Mouse (Mus musculus) liver, embryonic 16.5 days (tissue): Measurements from ENCODE around the gene Mcpt2. TPM values are rescaled to one million over a fixed set of nuclear protein-coding genes. Genes with fewer than 3 reads are reported as not detected.
"Not testable (repeated sequence)": the region's sequence is repeated elsewhere in the genome, so short reads cannot be mapped to it uniquely, and the experiment has no call there.

ENCODE experiments used
- ATAC-seq: fragments of 200-750 bp; cut with Nextera tagmentation; 2 replicates; pipeline ENCODE4 v1.8.0; 2017; ENCODE audit warnings: low read depth, mild to moderate bottlenecking, moderate number of reproducible peaks, moderate library complexity
- H3K27ac ChIP-seq: fragments of 300-500 bp; sonication (generic); 2 replicates; pipeline ENCODE4 v1.5.1; 2014; ENCODE audit warnings: mild to moderate bottlenecking, low read length
- H3K27me3 ChIP-seq: fragments of 300-500 bp; sonication (generic); 2 replicates; pipeline ENCODE4 v1.6.1; 2014; ENCODE audit warnings: low read depth, low read length, mixed read lengths; ENCODE audit not compliant: control insufficient read depth, insufficient read depth
- H3K36me3 ChIP-seq: fragments of 300-500 bp; sonication (generic); 2 replicates; pipeline ENCODE4 v1.6.1; 2014; ENCODE audit warnings: mild to moderate bottlenecking; ENCODE audit not compliant: control insufficient read depth, insufficient read depth
- H3K4me1 ChIP-seq: fragments of 300-500 bp; sonication (generic); 2 replicates; pipeline ENCODE4 v1.6.1; 2014; ENCODE audit warnings: low read depth, low read length, mixed read lengths; ENCODE audit not compliant: control insufficient read depth
- H3K4me2 ChIP-seq: fragments of 300-500 bp; sonication (generic); 2 replicates; pipeline ENCODE4 v1.6.1; 2014; ENCODE audit warnings: low read depth, low read length, mixed read lengths
- H3K4me3 ChIP-seq: fragments of 300-500 bp; sonication (generic); 2 replicates; pipeline ENCODE4 v1.5.1; 2014; ENCODE audit warnings: low read depth, mild to moderate bottlenecking, low read length
- H3K9ac ChIP-seq: fragments of 300-500 bp; sonication (generic); 2 replicates; pipeline ENCODE4 v1.6.1; 2014; ENCODE audit warnings: low read depth, low read length
- H3K9me3 ChIP-seq: fragments of 300-500 bp; sonication (generic); replicated peaks from 2 replicates; pipeline ENCODE4 v1.6.1; 2016; ENCODE audit warnings: low read length; ENCODE audit not compliant: control insufficient read depth
- WGBS: fragments of 180-500 bp; shearing (Covaris S2); extraction: QIAGEN DNeasy Blood & Tissue Kit; methylation state at CpG from one replicate; pipeline ENCODE4 v1.1.7; 2014; ENCODE audit not compliant: insufficient replicate concordance; 5-methylcytosine and 5-hydroxymethylcytosine counted together
- microRNA-seq: library from miRNA; unstranded; fragments of <30 nt; microRNA quantifications from one replicate; pipeline ENCODE4, GENCODE M21; 2016
- polyA plus RNA-seq: library from polyadenylated mRNA; unstranded; fragments of >200 nt; fragmentation: Nextera tagmentation; extraction: Ambion mirVana; gene quantifications from 2 replicates; pipeline ENCODE4 v1.2.1, GENCODE M21; 2015

The Mcpt2 gene
- polyA plus RNA-seq, 1 experiment from 2014 or later = 0.15 TPM

DNA sequence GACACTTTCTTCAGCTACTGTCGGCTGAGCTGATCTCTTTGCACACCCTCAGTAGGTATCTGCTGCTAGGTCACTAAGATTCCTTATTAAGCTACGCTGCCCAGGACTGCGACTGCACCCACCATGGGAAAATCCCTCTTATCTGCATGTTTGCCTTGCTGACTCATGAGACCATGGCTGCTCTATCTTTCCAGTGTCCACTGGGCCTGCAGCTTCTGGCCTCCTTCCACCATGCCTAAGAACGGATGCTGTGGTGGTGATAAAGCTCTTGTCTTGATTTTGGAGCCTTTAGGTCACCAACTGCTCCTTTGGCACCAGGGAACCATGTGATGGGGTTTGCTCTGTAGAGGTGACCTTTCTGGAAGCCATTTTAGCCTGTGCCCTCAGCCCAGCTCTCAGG lies 15.9 kb downstream of the Mcpt2 start:
- 31% methylated on average over 4 of the region's 4 CpGs for WGBS
- no peaks in the 10 kb centered on the region for H3K4me1 ChIP-seq
- ATAC-seq = no peak

GRCm38 (mm10) chr14:56062213-56062612 lies 20.4 kb downstream of the Mcpt2 start, which contains the start of gene Mcpt4:
Gene Mcpt4, minus strand, starts transcription at chr14:56062313.
- H3K36me3 ChIP-seq, H3K4me2 ChIP-seq, ATAC-seq, H3K27me3 ChIP-seq, H3K4me3 ChIP-seq, H3K27ac ChIP-seq, H3K9ac ChIP-seq, H3K9me3 ChIP-seq, H3K4me1 ChIP-seq: not testable (repeated sequence)
- WGBS = 46% methylated on average over 3 of the region's 3 CpGs

More for the DNA sequence above, 15.9 kb downstream of the Mcpt2 start:
- no peak overlapping the region for H3K4me2 ChIP-seq
- no peaks in the 10 kb centered on the region for H3K27me3 ChIP-seq
- no peaks in the 10 kb centered on the region for H3K36me3 ChIP-seq
- no peak overlapping the region for H3K9ac ChIP-seq
- H3K9me3 ChIP-seq = no peaks in the 10 kb centered on the region
- H3K27ac ChIP-seq = no peak overlapping the region
- no peak overlapping the region for H3K4me3 ChIP-seq

GRCm38 (mm10) chr14:56082016-56082415 lies 40.2 kb downstream of the Mcpt2 start:
- no peak overlapping the region for H3K27ac ChIP-seq
- H3K4me1 ChIP-seq = no peaks in the 10 kb centered on the region
- no peak overlapping the region for H3K4me2 ChIP-seq
- no peak overlapping the region for H3K4me3 ChIP-seq
- 55% methylated on average over 4 of the region's 4 CpGs for WGBS
- no peak for ATAC-seq
- no peaks in the 10 kb centered on the region for H3K36me3 ChIP-seq
- H3K9ac ChIP-seq = no peak overlapping the region
- H3K27me3 ChIP-seq = no peaks in the 10 kb centered on the region
- H3K9me3 ChIP-seq = no peaks in the 10 kb centered on the region

GRCm38 (mm10) chr14:56085167-56085566 lies 43.3 kb downstream of the Mcpt2 start, which contains the start of gene Mcpt8:
Gene Mcpt8, minus strand, starts transcription at chr14:56085273.
- Histone ChIP-seq H3K4me2 (no peak within 1 kb of the TSS), H3K9me3 (no peaks in the 10 kb centered on the region)

GRCm38 (mm10) chr14:56086711-56087110 lies 44.9 kb downstream of the Mcpt2 start:
- H3K36me3 ChIP-seq = no peaks in the 10 kb centered on the region
- H3K9ac ChIP-seq = no peak overlapping the region
- 31% methylated on average over 3 of the region's 3 CpGs for WGBS
- no peak for ATAC-seq
- no peak overlapping the region for H3K4me3 ChIP-seq
- H3K9me3 ChIP-seq = no peaks in the 10 kb centered on the region
- H3K4me1 ChIP-seq = no peaks in the 10 kb centered on the region
- H3K27ac ChIP-seq = no peak overlapping the region
- no peak overlapping the region for H3K4me2 ChIP-seq
- no peaks in the 10 kb centered on the region for H3K27me3 ChIP-seq

More at GRCm38 (mm10) chr14:56085167-56085566, 43.3 kb downstream of the Mcpt2 start, which contains the start of gene Mcpt8:
- Histone ChIP-seq H3K4me3 (no peak within 1 kb of the TSS), H3K4me1 (no peaks in the 10 kb centered on the region), H3K27ac (no peak within 1 kb of the TSS), H3K36me3 (no peaks in the 10 kb centered on the region), H3K27me3 (no peaks in the 10 kb centered on the region), H3K9ac (no peak within 1 kb of the TSS)
- WGBS = 92% methylated on average over 2 of the region's 2 CpGs
- ATAC-seq = no peak

DNA sequence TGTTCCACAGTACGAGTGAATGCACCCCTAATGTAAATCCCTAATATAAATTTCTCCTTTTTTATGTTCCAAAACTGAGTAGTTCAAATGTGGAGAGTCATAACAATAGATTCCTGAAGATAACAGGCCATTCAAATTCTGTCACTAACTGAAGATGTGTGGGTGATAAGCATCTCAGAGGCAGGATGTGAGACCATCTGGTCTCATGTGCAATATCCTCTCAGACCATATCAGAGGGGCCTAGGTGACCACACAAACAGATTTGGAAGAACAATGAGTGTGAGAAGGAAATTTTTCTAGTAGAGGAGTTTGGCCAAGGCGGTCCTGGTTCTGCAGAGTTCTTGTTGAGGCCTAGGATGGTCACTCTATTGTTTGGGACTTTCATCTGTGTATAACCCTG lies 51.5 kb downstream of the Mcpt2 start:
- H3K4me3 ChIP-seq = no peak overlapping the region
- H3K9me3 ChIP-seq = no peaks in the 10 kb centered on the region
- no peak overlapping the region for H3K9ac ChIP-seq
- H3K4me2 ChIP-seq = no peak overlapping the region
- no peaks in the 10 kb centered on the region for H3K4me1 ChIP-seq
- 23% methylated on average over 2 of the region's 2 CpGs for WGBS
- no peaks in the 10 kb centered on the region for H3K27me3 ChIP-seq
- ATAC-seq = no peak
- no peaks in the 10 kb centered on the region for H3K36me3 ChIP-seq
- H3K27ac ChIP-seq = no peak overlapping the region

Small RNAs within 50 kb of the gene (microRNA-seq; reads per million reads assigned to microRNA genes)
- not detected for gene Mir6949

Other genes starting within 250 kb of the Mcpt2 start
- gene Nfatc4, start 218.9 kb upstream of the Mcpt2 start, polyA plus RNA-seq = 0.71 TPM in 2 replicates
- gene Nynrin, start 188.0 kb upstream of the Mcpt2 start, polyA plus RNA-seq = 2.7 and 2.9 TPM in 2 replicates
- gene Cbln3, start 157.6 kb upstream of the Mcpt2 start, polyA plus RNA-seq = 0.26 TPM in 2 replicates
- gene Khnyn, start 157.1 kb upstream of the Mcpt2 start, polyA plus RNA-seq = 10.9 and 12.8 TPM in 2 replicates
- gene Sdr39u1, start 141.7 kb upstream of the Mcpt2 start, polyA plus RNA-seq = 11.9 and 14.6 TPM in 2 replicates
- gene Cma1, start 97.4 kb upstream of the Mcpt2 start, polyA plus RNA-seq = 0.67 TPM in 2 replicates
- gene Cma2, start 91.1 kb upstream of the Mcpt2 start, polyA plus RNA-seq = not detected in 2 replicates
- gene Mcpt1, start 24.1 kb upstream of the Mcpt2 start, polyA plus RNA-seq = 0.09 TPM in 1 of 2 replicates, not detected in the other
- not detected in 2 replicates for gene Mcpt9, start 11.5 kb upstream of the Mcpt2 start, polyA plus RNA-seq
- gene Mcpt4, start 20.3 kb downstream of the Mcpt2 start, polyA plus RNA-seq = 0.19 TPM in 1 of 2 replicates, not detected in the other
- gene Mcpt8, start 43.2 kb downstream of the Mcpt2 start, polyA plus RNA-seq = 4.3 and 7.3 TPM in 2 replicates
- gene Ctsg, start 60.5 kb downstream of the Mcpt2 start, polyA plus RNA-seq = 34.2 and 40.5 TPM in 2 replicates
- not detected in 2 replicates for gene Gzme, start 78.6 kb downstream of the Mcpt2 start, polyA plus RNA-seq
- gene Gzmd, start 90.6 kb downstream of the Mcpt2 start, polyA plus RNA-seq = not detected in 2 replicates
- not detected in 2 replicates for gene Gzmg, start 117.5 kb downstream of the Mcpt2 start, polyA plus RNA-seq
- gene Gzmn, start 132.6 kb downstream of the Mcpt2 start, polyA plus RNA-seq = not detected in 2 replicates
- not detected in 2 replicates for gene Gzmf, start 169.4 kb downstream of the Mcpt2 start, polyA plus RNA-seq
- 0.11 TPM in 1 of 2 replicates, not detected in the other for gene Gzmc, start 192.6 kb downstream of the Mcpt2 start, polyA plus RNA-seq
- gene Gzmb, start 220.2 kb downstream of the Mcpt2 start, polyA plus RNA-seq = 0.77 and 0.83 TPM in 2 replicates